Mouse (Mus musculus) cerebellum, postnatal 25 days (tissue): ENCODE data around the gene Mab21l2.

Source experiments
- DNase-seq, 2 experiments: peaks; one replicate each; pipeline ENCODE4 v3.0.0; 2021; ENCODE audit warnings: mixed read lengths in 2 of 2

Mab21l2 gene

GRCm38 (mm10) chr3:86548091-86549015, at the start of gene Mab21l2:
TSS of gene Mab21l2 (minus strand) at chr3:86548629.
- DNase-seq: peak; percentile 45 to 59

GRCm38 (mm10) chr3:86575312-86575711, 26.9 kb upstream of the Mab21l2 start:
- no peak for DNase-seq

GRCm38 (mm10) chr3:86572519-86573244, 24.3 kb upstream of the Mab21l2 start:
- DNase-seq: no peak

- DNase-seq: no peak
Measured at GRCm38 (mm10) chr3:86571518-86571917, 23.1 kb upstream of the Mab21l2 start.

DNA sequence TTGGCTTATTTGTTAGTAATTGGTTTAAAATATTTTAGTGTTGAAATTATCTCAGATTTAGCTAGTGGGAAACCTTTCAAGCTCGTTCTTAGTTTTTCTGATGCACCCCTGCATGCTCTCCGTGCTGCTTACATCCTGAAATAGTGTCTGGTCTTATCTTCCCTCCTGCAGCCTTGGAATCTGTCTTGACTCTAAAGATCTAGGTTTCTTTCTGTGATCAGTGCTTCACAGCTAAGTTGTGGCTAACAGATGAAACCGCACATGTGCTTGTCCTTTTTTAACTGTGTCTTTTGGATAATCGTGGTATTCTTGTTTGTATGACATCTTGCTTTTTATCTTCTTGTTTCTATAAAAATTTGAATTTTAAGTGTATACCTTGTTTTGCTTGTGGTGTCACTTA, 18.9 kb upstream of the Mab21l2 start:
- DNase-seq: no peak

DNA sequence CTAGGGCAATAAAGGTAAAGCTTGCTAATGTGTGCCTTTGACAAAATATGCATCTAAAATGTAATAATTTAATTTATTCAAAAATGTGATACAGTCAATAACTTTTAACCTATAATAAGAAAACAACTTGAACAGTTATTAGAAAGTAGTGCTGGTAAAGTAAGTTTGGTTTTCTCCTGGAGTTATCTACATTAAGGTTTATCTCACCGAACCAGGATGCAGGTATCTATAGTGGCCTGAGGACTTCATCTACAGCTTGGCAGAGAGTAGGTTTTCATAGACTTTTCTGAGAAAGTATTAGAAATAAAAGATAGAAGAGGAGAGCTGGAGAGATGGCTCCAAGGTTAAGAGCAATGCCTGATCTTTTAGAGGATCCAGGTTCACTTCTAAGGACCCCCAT, 13.0 kb upstream of the Mab21l2 start:
- DNase-seq: no peak

DNA sequence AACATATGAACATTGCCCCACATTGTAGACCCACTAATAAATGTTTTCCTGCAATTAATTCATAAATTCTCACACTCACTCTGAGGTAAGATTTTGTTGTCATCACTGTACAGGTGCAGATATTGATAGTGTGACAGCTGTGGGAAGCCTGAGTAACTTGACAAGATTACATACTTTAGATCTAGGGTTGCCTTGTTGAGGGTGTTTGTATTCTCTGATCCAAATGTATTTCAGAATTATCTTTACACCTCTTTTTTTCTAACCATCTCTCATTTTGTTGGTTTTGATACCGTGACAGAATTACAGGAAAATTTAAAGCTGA, 12.6 kb upstream of the Mab21l2 start:
- DNase-seq: no peak

- no peak for DNase-seq
Measured at GRCm38 (mm10) chr3:86560281-86561022, 12.0 kb upstream of the Mab21l2 start.

DNA sequence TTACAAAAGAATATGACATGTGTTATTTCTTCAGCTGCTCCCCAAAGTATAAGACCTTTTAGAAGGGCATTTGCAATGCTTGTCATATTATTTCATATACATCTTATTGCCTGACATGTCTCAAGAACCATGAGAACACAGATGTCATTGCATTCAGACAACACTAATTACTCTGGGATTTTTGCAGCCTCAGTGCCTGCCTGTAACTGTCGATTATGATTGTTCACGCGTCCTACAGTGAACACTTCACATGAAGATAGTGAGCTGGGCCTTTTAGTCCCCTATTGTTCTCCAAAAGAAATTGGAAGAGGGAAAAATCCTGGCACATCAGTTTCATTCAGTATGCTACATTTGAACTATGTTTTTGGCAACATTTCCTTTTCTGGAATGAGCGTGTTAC, 11.2 kb upstream of the Mab21l2 start:
- DNase-seq: no peak

- DNase-seq: no peak
Measured at GRCm38 (mm10) chr3:86558976-86559375, 10.5 kb upstream of the Mab21l2 start.

DNA sequence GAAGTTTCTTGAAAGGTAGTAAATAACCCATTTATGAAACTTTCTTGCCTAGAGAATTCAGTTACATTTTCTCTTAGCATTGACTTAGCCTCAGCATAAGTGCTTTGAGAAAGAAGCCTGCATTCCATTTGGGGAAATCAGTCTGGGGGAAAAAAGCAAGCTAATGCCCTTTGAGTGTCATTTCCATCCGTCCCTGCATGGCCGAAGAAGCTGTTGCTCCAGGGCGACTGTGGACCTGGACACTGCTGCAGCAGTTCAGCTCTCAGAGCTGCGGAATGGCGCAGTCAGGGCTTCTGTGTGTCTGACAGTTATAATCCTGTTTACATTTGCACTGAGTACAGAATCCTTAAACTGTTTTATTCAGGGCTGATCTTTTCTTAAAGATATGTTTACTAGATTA, 3.7 kb upstream of the Mab21l2 start:
- no peak for DNase-seq

GRCm38 (mm10) chr3:86551011-86551728, 2.7 kb upstream of the Mab21l2 start:
- no peak for DNase-seq

GRCm38 (mm10) chr3:86550301-86551010, 2.0 kb upstream of the Mab21l2 start:
- peak in 1 of 2 experiments; percentile 15 for DNase-seq

DNA sequence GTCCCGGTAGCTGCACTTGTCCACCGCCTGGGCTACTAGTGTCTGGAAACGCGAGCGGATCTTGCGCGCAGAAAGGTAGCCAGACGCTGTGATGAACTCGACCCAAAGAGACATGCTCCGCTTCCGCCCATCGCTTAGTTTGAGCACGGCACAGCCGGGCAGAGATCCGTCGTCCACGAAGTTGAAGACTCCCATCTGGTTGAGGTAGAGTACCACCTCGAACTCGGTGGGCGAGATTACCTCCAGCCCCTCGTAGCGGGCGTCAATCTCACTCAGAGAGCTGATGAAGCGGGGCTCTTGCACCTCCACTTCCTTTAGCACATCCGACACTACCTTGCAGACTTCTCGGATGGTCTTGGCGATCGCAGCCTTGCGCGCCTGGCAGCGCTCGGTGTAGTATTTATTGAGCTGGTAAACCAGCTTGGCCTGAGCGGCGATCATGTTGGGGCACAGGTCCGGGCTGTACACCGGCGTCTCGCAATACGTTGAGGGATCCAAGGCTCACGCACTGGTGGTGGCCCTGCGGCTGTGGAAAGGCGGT, 1.1 kb downstream of the Mab21l2 start:
- peak in 1 of 2 experiments; percentile 52 for DNase-seq

DNA sequence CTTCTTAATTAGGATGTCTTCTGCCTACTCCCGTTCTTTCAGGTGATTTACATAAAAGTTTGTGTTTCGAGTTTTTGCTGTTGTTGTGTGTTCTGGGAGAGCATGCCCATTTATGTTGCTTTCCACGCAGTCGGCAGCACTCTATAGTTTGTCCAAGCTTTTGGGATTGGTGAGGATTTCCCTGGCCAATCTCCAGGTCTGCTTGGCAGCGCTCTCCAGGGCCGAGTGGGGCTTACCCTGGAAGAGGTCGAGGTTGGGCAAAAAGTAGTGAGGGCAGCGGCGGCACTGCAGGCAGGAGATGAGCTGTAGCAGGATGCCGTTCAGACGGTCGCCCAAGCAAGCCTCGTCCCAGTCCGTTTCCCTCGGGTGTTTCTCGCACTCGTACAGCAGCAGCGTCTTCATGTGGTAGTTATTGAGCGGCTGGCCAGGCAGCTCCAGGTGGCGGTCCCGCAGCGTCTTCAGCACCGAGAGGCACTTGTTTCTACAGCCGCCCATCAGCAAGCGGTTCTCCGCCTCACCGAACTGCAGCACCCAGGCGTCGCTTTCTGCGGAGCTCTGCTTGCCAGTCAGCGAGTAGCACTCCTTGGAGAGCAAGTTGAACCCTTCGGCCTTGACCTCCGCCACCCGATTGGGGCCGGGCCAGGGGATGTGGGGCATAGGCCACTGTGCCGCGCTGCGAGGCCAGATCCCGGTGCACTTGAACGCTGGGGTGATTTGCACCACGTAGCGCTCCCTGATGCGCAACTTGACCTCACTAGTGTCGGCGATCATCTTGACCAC, 1.8 kb downstream of the Mab21l2 start:
- DNase-seq: peak; percentile 72 to 77

DNA sequence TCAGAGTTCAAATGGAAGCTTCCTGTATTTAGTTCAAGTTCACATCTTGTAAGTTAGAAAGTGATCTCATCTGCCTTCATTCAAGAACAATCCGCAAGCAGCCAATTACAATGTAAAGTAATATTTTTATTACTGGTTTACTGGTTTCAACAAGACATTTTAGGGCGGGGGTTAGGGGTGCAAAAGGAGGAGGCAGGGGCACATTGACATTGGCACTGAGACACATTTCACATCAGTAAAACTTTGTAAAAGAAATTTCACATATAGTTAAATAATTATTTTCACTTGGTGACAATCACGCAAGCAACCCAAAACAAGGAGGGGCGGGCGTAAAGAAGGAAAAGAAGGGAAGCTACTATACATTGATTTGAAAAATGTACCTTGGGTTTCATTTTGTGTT, 2.5 kb downstream of the Mab21l2 start:
- DNase-seq: no peak

- DNase-seq: peak in 1 of 2 experiments; percentile 55
Measured at GRCm38 (mm10) chr3:86544785-86545184, 3.6 kb downstream of the Mab21l2 start.

GRCm38 (mm10) chr3:86541863-86542397, 6.5 kb downstream of the Mab21l2 start:
- DNase-seq: no peak

DNA sequence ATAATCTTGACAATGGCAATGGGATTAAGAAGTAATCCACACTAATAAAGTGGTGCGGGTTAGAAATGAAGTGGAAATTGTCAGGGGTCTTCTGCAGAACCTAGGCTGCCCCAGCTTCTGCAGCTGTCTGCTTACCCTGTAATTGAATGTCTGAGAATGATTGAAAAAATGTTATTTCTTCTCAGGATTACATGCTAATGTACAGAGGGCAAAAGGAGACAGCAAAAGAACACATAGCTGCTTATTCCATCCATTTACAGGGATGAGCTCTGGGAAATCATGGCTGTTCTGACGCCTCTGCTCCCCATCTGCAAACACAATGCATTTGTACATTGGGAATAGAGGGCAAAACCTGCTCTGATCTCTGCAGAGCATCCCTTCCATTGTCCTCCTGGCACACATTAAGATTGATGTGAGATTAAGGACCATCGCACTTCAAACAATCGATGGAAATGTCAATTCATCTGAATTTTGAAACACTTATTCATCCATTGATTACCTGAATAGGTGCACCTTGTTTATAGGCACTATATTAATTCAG, 7.3 kb downstream of the Mab21l2 start:
- DNase-seq: no peak

- peak in 1 of 2 experiments; percentile 15 for DNase-seq
Measured at GRCm38 (mm10) chr3:86539555-86540168, 8.8 kb downstream of the Mab21l2 start.
